Mouse (Mus musculus) gastrocnemius, postnatal 14 days (tissue): ENCODE measurements at regions not wholly inside any gene's neighbourhood (a gene's known extent, or its start where the extent isn't known, plus 50 kb on each side); places are given as distances from the start of the nearest gene placed in this dataset.

Experiments
- DNase-seq: peaks from one replicate; pipeline ENCODE4 v3.0.0; 2021; ENCODE audit warnings: mixed read lengths
- intact Hi-C: fragments of 180-260 bp; cut with DNase I; formaldehyde crosslinking; loops from one replicate; pipeline ENCODE4 v1.15.1; 2025; ENCODE audit warnings: low total_unique reads

- peak; percentile 32 for DNase-seq
- intact Hi-C loops, result no loop called here
Measured at GRCm38 (mm10) chr15:7002226-7002625, 88.2 kb upstream of the Lifr start.

- DNase-seq, result no peak
- intact Hi-C loops, result no loop called here
Measured at GRCm38 (mm10) chr15:7003311-7003710, 87.1 kb upstream of the Lifr start.

GRCm38 (mm10) chr15:7005142-7005541, 85.3 kb upstream of the Lifr start:
- intact Hi-C loops, result no loop called here

GRCm38 (mm10) chr15:7006271-7006670, 84.1 kb upstream of the Lifr start:
- DNase-seq, result no peak
- intact Hi-C loops, result no loop called here

More at GRCm38 (mm10) chr15:7005142-7005541, 85.3 kb upstream of the Lifr start:
- DNase-seq, result no peak

- intact Hi-C loops, result no loop called here
Measured at GRCm38 (mm10) chr15:7008725-7009380, 81.6 kb upstream of the Lifr start.

GRCm38 (mm10) chr15:7010966-7011695, 79.3 kb upstream of the Lifr start:
- DNase-seq, result no peak
- intact Hi-C loops, result no loop called here

More at GRCm38 (mm10) chr15:7008725-7009380, 81.6 kb upstream of the Lifr start:
- no peak for DNase-seq

- intact Hi-C loops, result no loop called here
- DNase-seq, result no peak
Measured at GRCm38 (mm10) chr15:7011696-7012070, 78.7 kb upstream of the Lifr start.

- intact Hi-C loops, result no loop called here
- DNase-seq, result no peak
Measured at GRCm38 (mm10) chr15:7012446-7012845, 78.0 kb upstream of the Lifr start.

GRCm38 (mm10) chr15:7013047-7013446, 77.4 kb upstream of the Lifr start:
- DNase-seq, result no peak
- intact Hi-C loops, result no loop called here

GRCm38 (mm10) chr15:7014984-7015383, 75.4 kb upstream of the Lifr start:
- intact Hi-C loops, result no loop called here
- DNase-seq, result no peak

- intact Hi-C loops, result no loop called here
Measured at GRCm38 (mm10) chr15:7016018-7016417, 74.4 kb upstream of the Lifr start.

GRCm38 (mm10) chr15:7017281-7017845, 73.1 kb upstream of the Lifr start:
- intact Hi-C loops, result no loop called here
- no peak for DNase-seq

More at GRCm38 (mm10) chr15:7016018-7016417, 74.4 kb upstream of the Lifr start:
- DNase-seq, result no peak

GRCm38 (mm10) chr15:7022660-7023059, 67.8 kb upstream of the Lifr start:
- no peak for DNase-seq
- intact Hi-C loops, result no loop called here

GRCm38 (mm10) chr15:7025194-7025593, 65.2 kb upstream of the Lifr start:
- intact Hi-C loops, result no loop called here
- DNase-seq, result no peak

GRCm38 (mm10) chr15:7031297-7032043, 58.9 kb upstream of the Lifr start:
- DNase-seq, result peak; percentile 20
- intact Hi-C loops, result no loop called here

- intact Hi-C loops, result no loop called here
- no peak for DNase-seq
Measured at GRCm38 (mm10) chr15:7037475-7037874, 52.9 kb upstream of the Lifr start.

- intact Hi-C loops, result no loop called here
- DNase-seq, result no peak
Measured at GRCm38 (mm10) chr15:7039119-7039518, 51.3 kb upstream of the Lifr start.

- intact Hi-C loops, result no loop called here
- DNase-seq, result no peak
Measured at GRCm38 (mm10) chr15:7039825-7040224, 50.6 kb upstream of the Lifr start.
